Mouse (Mus musculus): ENCODE results near the gene Ppp2r1b.

DNA sequence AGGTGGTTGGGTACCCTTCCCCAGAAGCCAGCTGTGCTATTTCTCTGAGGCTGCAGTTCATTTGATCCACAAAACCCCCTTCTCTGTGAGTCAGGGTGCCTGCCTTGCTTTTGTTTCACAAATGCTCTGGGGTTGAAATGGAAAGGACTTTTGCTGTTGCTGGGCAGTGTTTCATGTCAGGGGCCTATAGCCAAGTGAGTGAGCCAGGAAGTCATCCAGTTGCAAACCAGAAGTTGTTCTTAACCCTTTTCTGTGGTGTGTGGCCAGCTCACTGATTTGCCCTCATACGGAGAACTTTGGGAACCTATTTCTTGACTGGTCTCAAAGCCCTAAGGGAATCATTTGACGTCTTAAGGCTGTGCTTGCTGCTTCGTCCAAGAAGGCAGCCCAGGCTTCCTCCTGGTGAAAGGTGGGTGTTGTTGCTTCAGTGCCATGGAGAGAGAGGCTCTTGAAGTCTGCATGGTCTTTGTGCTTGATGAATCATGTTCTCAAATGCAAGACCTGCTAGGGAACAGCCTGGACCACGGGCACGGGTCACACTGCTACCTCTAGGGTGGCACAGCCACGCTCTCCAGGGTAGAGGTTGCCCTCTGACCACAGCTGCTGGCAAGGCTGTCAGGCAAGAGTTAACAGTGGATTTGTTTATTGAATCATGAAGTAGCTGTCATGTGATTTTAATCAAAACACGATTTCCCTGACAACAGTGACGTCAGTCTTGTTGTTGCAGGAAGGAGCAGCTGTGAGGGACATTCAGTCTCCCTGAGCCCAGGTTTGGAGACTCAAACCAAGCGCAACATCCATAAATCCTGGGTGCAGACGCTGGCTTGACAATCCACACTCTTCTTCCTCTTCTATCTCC, 39.9 kb downstream of the Ppp2r1b start:
- TF ChIP-seq CTCF (IDR thresholded peaks at IDR 0.05; ENCODE audit: borderline replicate concordance, insufficient read depth, low read depth, low read length) (no peak), POLR2A (IDR thresholded peaks at IDR 0.05; ENCODE audit: borderline replicate concordance, insufficient read depth, low read length) (no peak)
